Mouse (Mus musculus): ENCODE data around the gene Gatd1. TPM values are rescaled to one million over a fixed set of nuclear protein-coding genes. Genes with fewer than 3 reads are reported as not detected.

Gatd1 gene
- polyA plus RNA-seq, 1 experiment from 2014 or later, result 49.4 TPM

GRCm38 (mm10) chr7:141388487-141389109 lies 25.3 kb downstream of the Gatd1 start:
- no peak for DNase-seq (ENCODE audit: low spot score)
- no peak overlapping the region for H3K4me3 ChIP-seq
- H3K27me3 ChIP-seq (ENCODE audit: insufficient read depth, poor library complexity, severe bottlenecking), result peaks cover 10% of the 10 kb centered on the region; the same call in 1 of the 2 replicates
- H3K27ac ChIP-seq, result no peak overlapping the region
- peaks cover 24% of the 10 kb centered on the region for H3K4me1 ChIP-seq (replicated peaks)
- no peaks in the 10 kb centered on the region for H3K36me3 ChIP-seq
- no peaks in the 10 kb centered on the region for H3K9me3 ChIP-seq
- 63% methylated on average over 3 of the region's 3 CpGs for WGBS

- 55% methylated on average over 2 of the region's 2 CpGs for whole genome bisulfite sequencing
- Histone ChIP-seq H3K27ac (no peak overlapping the region), H3K4me3 (no peak overlapping the region), H3K4me1 (replicated peaks) (peaks cover 18% of the 10 kb centered on the region), H3K9me3 (no peaks in the 10 kb centered on the region), H3K27me3 (ENCODE audit: insufficient read depth, poor library complexity, severe bottlenecking) (peaks cover 15% of the 10 kb centered on the region; the same call in 1 of the 2 replicates), H3K36me3 (no peaks in the 10 kb centered on the region)
- no peak for DNase-seq (ENCODE audit: low spot score)
Measured at GRCm38 (mm10) chr7:141387807-141388486, 26.0 kb downstream of the Gatd1 start.

- DNase-seq (ENCODE audit: low spot score), result no peak
- no peak overlapping the region for H3K4me3 ChIP-seq
- 75% methylated on average over 4 of the region's 4 CpGs for WGBS
- no peaks in the 10 kb centered on the region for H3K9me3 ChIP-seq
- 0 out of 2 replicates have a peak, but pooled peaks cover 3% of the 10 kb centered on the region for H3K4me1 ChIP-seq (replicated peaks)
- no peak overlapping the region for H3K27ac ChIP-seq
- 0 out of 2 replicates have a peak, but pooled peaks cover 6% of the 10 kb centered on the region for H3K27me3 ChIP-seq (ENCODE audit: insufficient read depth, poor library complexity, severe bottlenecking)
- H3K36me3 ChIP-seq, result no peaks in the 10 kb centered on the region
Measured at GRCm38 (mm10) chr7:141381068-141381835, 32.7 kb downstream of the Gatd1 start.

DNA sequence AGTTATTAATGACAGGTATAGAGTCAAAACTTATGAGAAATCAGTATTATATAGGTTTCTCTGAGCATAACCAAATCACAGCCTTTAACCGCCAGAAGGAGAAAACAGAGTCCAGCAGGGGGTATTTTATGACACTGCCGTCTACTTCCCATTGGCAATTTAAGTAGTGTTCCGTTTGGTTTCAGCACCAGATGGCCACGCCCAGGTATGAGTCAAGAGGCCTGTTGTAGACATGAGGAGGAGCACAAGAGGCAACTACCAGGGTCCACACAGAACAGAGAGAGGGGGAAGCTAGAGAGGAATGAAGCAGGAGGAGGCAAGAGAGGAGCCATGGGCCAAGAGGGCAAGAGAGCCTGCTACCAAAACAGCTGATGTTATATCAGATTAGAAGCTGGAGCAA lies 34.4 kb downstream of the Gatd1 start:
- Histone ChIP-seq H3K4me3 (no peak overlapping the region), H3K4me1 (replicated peaks) (0 out of 2 replicates have a peak, but pooled peaks cover 3% of the 10 kb centered on the region), H3K27me3 (ENCODE audit: insufficient read depth, poor library complexity, severe bottlenecking) (0 out of 2 replicates have a peak, but pooled peaks cover 6% of the 10 kb centered on the region), H3K36me3 (no peaks in the 10 kb centered on the region), H3K27ac (no peak overlapping the region), H3K9me3 (no peaks in the 10 kb centered on the region)
- 76% methylated on average over 4 of the region's 4 CpGs for WGBS
- no peak for DNase-seq (ENCODE audit: low spot score)

- H3K36me3 ChIP-seq, result no peaks in the 10 kb centered on the region
- DNase-seq (ENCODE audit: low spot score), result no peak
- H3K27me3 ChIP-seq (ENCODE audit: insufficient read depth, poor library complexity, severe bottlenecking), result no peaks in the 10 kb centered on the region
- H3K4me1 ChIP-seq (replicated peaks), result peaks cover 7% of the 10 kb centered on the region; the same call in 1 of the 2 replicates
- H3K27ac ChIP-seq, result no peak overlapping the region
- H3K4me3 ChIP-seq, result no peak overlapping the region
- H3K9me3 ChIP-seq, result no peaks in the 10 kb centered on the region
Measured at GRCm38 (mm10) chr7:141374399-141374798, 39.5 kb downstream of the Gatd1 start.

DNA sequence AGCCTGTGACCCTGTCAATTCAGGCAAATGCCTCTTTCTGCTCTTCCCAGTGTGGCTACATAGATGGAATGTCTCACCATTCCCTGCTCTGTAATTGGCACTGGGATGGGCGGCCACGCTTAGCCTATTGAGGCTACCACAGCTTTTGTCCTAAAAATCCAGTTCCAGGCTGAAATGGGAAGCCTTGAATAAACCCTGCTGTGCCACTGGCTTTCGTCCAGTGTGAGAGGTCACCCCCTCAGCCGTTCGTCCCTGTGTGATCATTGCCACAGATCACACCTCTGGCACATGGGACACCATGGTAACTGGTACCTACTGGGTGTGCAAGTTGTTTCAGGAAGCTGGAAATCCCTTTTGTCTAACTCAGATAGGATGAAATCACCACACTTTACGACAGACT lies 40.3 kb downstream of the Gatd1 start:
- H3K36me3 ChIP-seq, result no peaks in the 10 kb centered on the region
- H3K9me3 ChIP-seq, result no peaks in the 10 kb centered on the region
- H3K4me1 ChIP-seq (replicated peaks), result peaks cover 7% of the 10 kb centered on the region; the same call in 1 of the 2 replicates
- DNase-seq (ENCODE audit: low spot score), result no peak
- H3K27me3 ChIP-seq (ENCODE audit: insufficient read depth, poor library complexity, severe bottlenecking), result no peaks in the 10 kb centered on the region
- 39% methylated on average over 6 of the region's 6 CpGs for WGBS
- H3K4me3 ChIP-seq, result no peak overlapping the region
- H3K27ac ChIP-seq, result no peak overlapping the region

GRCm38 (mm10) chr7:141371942-141372595 lies 41.9 kb downstream of the Gatd1 start:
- Histone ChIP-seq H3K27ac (no peak overlapping the region), H3K36me3 (no peaks in the 10 kb centered on the region), H3K9me3 (no peaks in the 10 kb centered on the region), H3K4me3 (no peak overlapping the region), H3K27me3 (ENCODE audit: insufficient read depth, poor library complexity, severe bottlenecking) (no peaks in the 10 kb centered on the region), H3K4me1 (replicated peaks) (peaks cover 7% of the 10 kb centered on the region; the same call in 1 of the 2 replicates)
- 74% methylated on average over 6 of the region's 6 CpGs for WGBS
- no peak for DNase-seq (ENCODE audit: low spot score)

- no peaks in the 10 kb centered on the region for H3K27me3 ChIP-seq (ENCODE audit: insufficient read depth, poor library complexity, severe bottlenecking)
- no peaks in the 10 kb centered on the region for H3K36me3 ChIP-seq
- 69% methylated on average over 5 of the region's 5 CpGs for WGBS
- no peak overlapping the region for H3K4me3 ChIP-seq
- H3K4me1 ChIP-seq (replicated peaks), result peaks cover 7% of the 10 kb centered on the region; the same call in 1 of the 2 replicates
- no peak for DNase-seq (ENCODE audit: low spot score)
- H3K9me3 ChIP-seq, result no peaks in the 10 kb centered on the region
- H3K27ac ChIP-seq, result no peak overlapping the region
Measured at GRCm38 (mm10) chr7:141369918-141370317, 44.0 kb downstream of the Gatd1 start.

- Histone ChIP-seq H3K36me3 (no peaks in the 10 kb centered on the region), H3K27ac (no peak overlapping the region), H3K9me3 (no peaks in the 10 kb centered on the region), H3K27me3 (ENCODE audit: insufficient read depth, poor library complexity, severe bottlenecking) (peaks cover 14% of the 10 kb centered on the region), H3K4me1 (replicated peaks) (no peaks in the 10 kb centered on the region), H3K4me3 (no peak overlapping the region)
- no peak for DNase-seq (ENCODE audit: low spot score)
- 85% methylated on average over 4 of the region's 4 CpGs for WGBS
Measured at GRCm38 (mm10) chr7:141367358-141367757, 46.6 kb downstream of the Gatd1 start.

GRCm38 (mm10) chr7:141365049-141365445 lies 48.9 kb downstream of the Gatd1 start:
- H3K4me1 ChIP-seq (replicated peaks), result peaks cover 9% of the 10 kb centered on the region; the same call in 1 of the 2 replicates
- H3K27ac ChIP-seq, result no peak overlapping the region
- WGBS, result 69% methylated on average over 3 of the region's 3 CpGs
- H3K27me3 ChIP-seq (ENCODE audit: insufficient read depth, poor library complexity, severe bottlenecking), result peaks cover 38% of the 10 kb centered on the region
- H3K36me3 ChIP-seq, result no peaks in the 10 kb centered on the region
- no peak overlapping the region for H3K4me3 ChIP-seq
- no peaks in the 10 kb centered on the region for H3K9me3 ChIP-seq
- no peak for DNase-seq (ENCODE audit: low spot score)

- Histone ChIP-seq H3K4me3 (no peak overlapping the region), H3K27ac (no peak overlapping the region), H3K9me3 (no peaks in the 10 kb centered on the region), H3K36me3 (no peaks in the 10 kb centered on the region), H3K4me1 (replicated peaks) (peaks cover 9% of the 10 kb centered on the region; the same call in 1 of the 2 replicates), H3K27me3 (ENCODE audit: insufficient read depth, poor library complexity, severe bottlenecking) (peaks cover 43% of the 10 kb centered on the region)
- no peak for DNase-seq (ENCODE audit: low spot score)
- WGBS, result 82% methylated on average over 5 of the region's 5 CpGs
Measured at GRCm38 (mm10) chr7:141364349-141365048, 49.4 kb downstream of the Gatd1 start.

DNA sequence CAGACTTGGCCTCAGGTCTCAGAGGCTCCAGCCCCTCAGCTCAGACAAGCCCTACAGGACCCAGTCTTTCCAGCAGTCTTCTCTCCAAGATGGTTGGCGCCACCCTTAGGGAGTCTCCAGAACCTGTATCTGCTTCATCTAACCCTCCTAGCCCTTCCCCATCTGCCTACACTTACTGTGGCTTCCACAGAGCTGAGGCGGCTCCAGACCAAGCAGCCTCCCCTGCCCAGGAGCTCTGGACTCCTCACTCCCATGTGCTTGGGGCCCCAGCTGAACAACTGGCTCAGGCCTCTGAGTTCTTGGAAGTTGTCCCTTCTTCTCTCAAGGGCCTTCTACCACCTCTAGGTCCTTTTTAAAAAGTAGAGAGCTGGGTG lies 50.2 kb downstream of the Gatd1 start:
- H3K36me3 ChIP-seq, result no peaks in the 10 kb centered on the region
- DNase-seq (ENCODE audit: low spot score), result no peak
- WGBS, result 71% methylated on average over 2 of the region's 2 CpGs
- peaks cover 45% of the 10 kb centered on the region for H3K27me3 ChIP-seq (ENCODE audit: insufficient read depth, poor library complexity, severe bottlenecking)
- H3K27ac ChIP-seq, result no peak overlapping the region
- H3K4me3 ChIP-seq, result no peak overlapping the region
- H3K4me1 ChIP-seq (replicated peaks), result peaks cover 9% of the 10 kb centered on the region; the same call in 1 of the 2 replicates
- H3K9me3 ChIP-seq, result no peaks in the 10 kb centered on the region
